Mouse (Mus musculus) olfactory bulb, adult 2 months (tissue): ENCODE results near the gene Cdk5rap2.

Source experiments
- CTCF ChIP-seq: fragments of 200-500 bp; IDR thresholded peaks from 2 replicates; pipeline ENCODE4 v1.5.1; 2012; ENCODE audit warnings: low read depth, mild to moderate bottlenecking, low read length, moderate library complexity; ENCODE audit not compliant: insufficient read depth
- POLR2A ChIP-seq: fragments of 200-500 bp; IDR thresholded peaks from 2 replicates; pipeline ENCODE4 v1.6.1; 2012; ENCODE audit warnings: mild to moderate bottlenecking, low read depth, low read length, moderate library complexity; ENCODE audit not compliant: insufficient read depth

DNA sequence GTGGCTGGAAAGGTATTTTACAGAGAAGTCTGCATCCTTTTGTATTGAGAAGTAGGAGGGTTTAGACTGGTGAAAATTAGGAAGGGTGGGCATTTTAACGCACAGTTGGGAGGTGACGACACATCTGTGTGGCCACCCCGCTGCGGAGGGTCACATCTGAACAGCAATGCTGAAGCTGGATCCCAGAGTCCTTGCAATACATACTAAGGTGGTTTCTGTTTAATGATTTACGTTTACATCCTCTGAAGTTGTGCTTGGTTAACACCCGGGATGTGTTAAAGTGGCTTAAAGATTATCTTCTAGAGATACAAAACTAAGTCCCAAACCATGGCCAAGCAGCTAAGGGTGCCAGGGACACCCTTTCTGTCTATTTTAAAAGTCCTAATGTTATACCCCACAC lies 171.4 kb downstream of the Cdk5rap2 start:
- no peak for TF ChIP-seq CTCF
- no peak for TF ChIP-seq POLR2A
